Mouse (Mus musculus) erythroblast, adult 5-6 weeks (primary cell): ENCODE results near the gene Mob1a. TPM values are rescaled to one million over a fixed set of nuclear protein-coding genes. Genes with fewer than 3 reads are reported as not detected.

Experiments used
- ATAC-seq: replicated peaks from 2 replicates; pipeline ENCODE4 v1.8.0; 2016; ENCODE audit warnings: moderate number of reproducible peaks, mild to moderate bottlenecking, moderate TSS enrichment, inconsistent platforms; ENCODE audit not compliant: poor library complexity, low FRiP score, severe bottlenecking
- total RNA-seq, 2 experiments: library from RNA; stranded (forward) in 1 of 2; stranded (reverse) in 1 of 2; fragments of 150-400 nt in 1 of 2; fragments of 200-764, 138-1000 nt in 1 of 2; gene quantifications; 2 replicates each; pipeline versions ENCODE4 v1.2.3 to v1.2.4; 2015 to 2017; ENCODE audit warnings: low replicate concordance in 2 of 2

The Mob1a gene
- total RNA-seq, 2 experiments from 2014 or later: 54.6 to 78.7 TPM

DNA sequence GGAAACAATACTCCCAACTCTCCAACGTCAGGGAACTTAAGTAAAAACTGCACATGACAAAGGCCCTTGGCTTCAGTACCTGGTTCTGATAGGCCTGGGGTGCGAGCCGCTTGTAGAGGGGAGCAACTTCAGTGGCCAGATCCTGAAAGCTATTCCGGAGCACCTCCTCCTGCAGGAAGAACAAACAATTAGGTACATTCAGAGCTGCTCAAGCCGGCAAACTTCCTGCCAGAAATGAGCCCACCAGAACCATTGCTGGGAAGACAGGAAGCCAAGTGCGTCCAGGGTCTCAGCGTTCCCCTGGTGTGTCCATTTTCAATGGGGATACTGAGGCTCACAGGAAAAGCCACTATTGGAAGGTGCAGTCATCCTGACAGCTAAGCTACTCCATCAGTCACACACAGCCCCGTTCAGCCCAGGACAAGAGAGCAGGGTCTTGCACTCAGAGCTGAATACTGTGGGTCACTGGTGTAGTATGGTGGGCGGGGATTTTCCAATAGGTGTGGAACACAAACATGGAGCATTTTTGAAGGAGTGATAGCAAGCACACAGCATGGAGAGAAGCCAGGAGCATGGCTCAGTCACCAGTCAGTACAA is 48.0 kb downstream of the Mob1a start:
- ATAC-seq: no peak

- peak; percentile 92 for ATAC-seq
These were observed 56.0 kb downstream of the Mob1a start for GRCm38 (mm10) chr6:83381510-83382491.

DNA sequence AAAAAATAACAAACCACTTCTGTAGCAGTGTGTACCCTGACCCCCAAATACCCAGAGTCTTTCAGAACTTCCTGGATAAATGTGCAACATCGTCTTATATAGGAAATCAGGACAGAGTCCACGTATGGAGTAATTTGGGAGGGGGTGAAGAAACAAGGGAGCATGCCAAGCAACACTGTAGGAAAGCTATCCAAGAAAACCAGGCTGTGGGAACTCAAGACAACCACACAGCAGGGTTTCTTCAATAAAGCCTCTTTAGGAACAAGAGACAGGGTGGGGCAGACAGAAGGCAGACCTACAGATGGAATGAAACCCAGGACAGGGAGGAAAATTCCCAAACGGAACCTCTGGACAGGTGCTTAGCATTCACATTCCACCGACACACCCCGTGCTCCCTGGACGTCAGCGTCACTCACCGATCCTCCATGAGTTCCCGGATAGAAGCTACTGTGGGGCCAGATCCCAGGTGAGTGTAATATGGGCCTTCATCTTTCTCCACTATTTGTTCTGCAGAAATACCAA is 59.8 kb downstream of the Mob1a start:
- ATAC-seq: no peak

DNA sequence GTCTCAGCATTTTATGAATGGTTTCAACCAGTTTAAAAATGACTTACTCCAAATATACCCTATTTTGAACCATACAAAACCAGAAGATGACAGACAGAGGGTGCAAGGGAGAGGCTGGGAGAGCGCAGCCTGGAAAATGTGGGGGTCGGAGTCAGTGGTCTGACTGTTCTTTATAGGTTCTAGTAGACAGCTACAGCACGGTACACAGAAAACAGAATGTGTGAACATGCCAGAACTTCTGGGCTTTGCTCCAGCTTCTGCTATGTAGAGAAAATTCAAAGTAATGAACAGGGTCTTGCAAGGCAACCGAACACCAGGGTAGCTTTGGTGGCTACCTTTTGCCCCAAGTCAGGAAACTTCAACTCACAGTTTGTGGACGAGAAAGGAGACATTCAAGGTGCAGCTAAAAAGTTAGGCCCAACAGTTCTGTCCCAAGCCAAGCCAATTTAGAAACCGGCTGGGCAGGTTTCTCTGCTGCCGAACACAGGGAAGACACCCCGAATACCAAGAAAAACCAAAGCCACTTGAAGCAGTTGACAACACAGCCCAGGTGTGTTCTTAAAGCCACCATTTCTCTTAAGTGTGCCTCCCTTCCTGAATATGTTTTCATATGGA is 66.5 kb downstream of the Mob1a start:
- no peak for ATAC-seq

Other genes with a start within 250 kb of the Mob1a start
- 19.8 and 29.7 TPM in 2 replicates for gene Pcgf1, start 248.1 kb upstream of the Mob1a start, total RNA-seq (2015; ENCODE audit: low replicate concordance)
- gene Pcgf1, start 248.1 kb upstream of the Mob1a start, total RNA-seq (2017; ENCODE audit: low replicate concordance): 11.0 and 18.1 TPM in 2 replicates
- gene Lbx2, start 239.6 kb upstream of the Mob1a start, total RNA-seq (2015; ENCODE audit: low replicate concordance): not detected in 2 replicates
- gene Lbx2, start 239.6 kb upstream of the Mob1a start, total RNA-seq (2017; ENCODE audit: low replicate concordance): not detected in 2 replicates
- not detected in 2 replicates for gene Ccdc142, start 224.4 kb upstream of the Mob1a start, total RNA-seq (2015; ENCODE audit: low replicate concordance)
- gene Ccdc142, start 224.4 kb upstream of the Mob1a start, total RNA-seq (2017; ENCODE audit: low replicate concordance): 0.98 TPM in 1 of 2 replicates, not detected in the other
- gene Gm42688, start 224.4 kb upstream of the Mob1a start, total RNA-seq (2015; ENCODE audit: low replicate concordance): 0.19 TPM in 1 of 2 replicates, not detected in the other
- gene Gm42688, start 224.4 kb upstream of the Mob1a start, total RNA-seq (2017; ENCODE audit: low replicate concordance): 0.94 TPM in 1 of 2 replicates, not detected in the other
- 21.7 and 33.9 TPM in 2 replicates for gene Mrpl53, start 217.0 kb upstream of the Mob1a start, total RNA-seq (2015; ENCODE audit: low replicate concordance)
- 6.6 and 14.8 TPM in 2 replicates for gene Mrpl53, start 217.0 kb upstream of the Mob1a start, total RNA-seq (2017; ENCODE audit: low replicate concordance)
- gene Mogs, start 210.5 kb upstream of the Mob1a start, total RNA-seq (2015; ENCODE audit: low replicate concordance): 5.8 and 11.3 TPM in 2 replicates
- 13.8 and 18.5 TPM in 2 replicates for gene Mogs, start 210.5 kb upstream of the Mob1a start, total RNA-seq (2017; ENCODE audit: low replicate concordance)
- gene Wbp1, start 204.5 kb upstream of the Mob1a start, total RNA-seq (2015; ENCODE audit: low replicate concordance): 7.1 and 18.8 TPM in 2 replicates
- 18.3 and 42.2 TPM in 2 replicates for gene Wbp1, start 204.5 kb upstream of the Mob1a start, total RNA-seq (2017; ENCODE audit: low replicate concordance)
- gene Ino80b, start 200.6 kb upstream of the Mob1a start, total RNA-seq (2015; ENCODE audit: low replicate concordance): 0.77 and 5.2 TPM in 2 replicates
- gene Ino80b, start 200.6 kb upstream of the Mob1a start, total RNA-seq (2017; ENCODE audit: low replicate concordance): 19.2 and 25.0 TPM in 2 replicates
- gene Rtkn, start 190.6 kb upstream of the Mob1a start, total RNA-seq (2015; ENCODE audit: low replicate concordance): 0.63 TPM in 1 of 2 replicates, not detected in the other
- gene Rtkn, start 190.6 kb upstream of the Mob1a start, total RNA-seq (2017; ENCODE audit: low replicate concordance): not detected in 2 replicates
- not detected in 2 replicates for gene Wdr54, start 169.6 kb upstream of the Mob1a start, total RNA-seq (2015; ENCODE audit: low replicate concordance)
- 0.28 TPM in 1 of 2 replicates, not detected in the other for gene Wdr54, start 169.6 kb upstream of the Mob1a start, total RNA-seq (2017; ENCODE audit: low replicate concordance)
- not detected in 2 replicates for gene 1700003E16Rik, start 169.6 kb upstream of the Mob1a start, total RNA-seq (2015; ENCODE audit: low replicate concordance)
- not detected in 2 replicates for gene 1700003E16Rik, start 169.6 kb upstream of the Mob1a start, total RNA-seq (2017; ENCODE audit: low replicate concordance)
- 21.7 and 21.9 TPM in 2 replicates for gene Dctn1, start 160.1 kb upstream of the Mob1a start, total RNA-seq (2015; ENCODE audit: low replicate concordance)
- 18.0 and 25.9 TPM in 2 replicates for gene Dctn1, start 160.1 kb upstream of the Mob1a start, total RNA-seq (2017; ENCODE audit: low replicate concordance)
- gene Slc4a5, start 106.2 kb upstream of the Mob1a start, total RNA-seq (2015; ENCODE audit: low replicate concordance): 1.0 and 1.2 TPM in 2 replicates
- 0.28 and 0.43 TPM in 2 replicates for gene Slc4a5, start 106.2 kb upstream of the Mob1a start, total RNA-seq (2017; ENCODE audit: low replicate concordance)
- gene Mthfd2, start 108 bp upstream of the Mob1a start, total RNA-seq (2015; ENCODE audit: low replicate concordance): 13.8 and 21.1 TPM in 2 replicates
- gene Mthfd2, start 108 bp upstream of the Mob1a start, total RNA-seq (2017; ENCODE audit: low replicate concordance): 21.8 and 29.0 TPM in 2 replicates
- gene Bola3, start 23.1 kb downstream of the Mob1a start, total RNA-seq (2015; ENCODE audit: low replicate concordance): 99.1 and 113 TPM in 2 replicates
- gene Bola3, start 23.1 kb downstream of the Mob1a start, total RNA-seq (2017; ENCODE audit: low replicate concordance): 93.6 and 115 TPM in 2 replicates
- gene Tet3, start 133.1 kb downstream of the Mob1a start, total RNA-seq (2015; ENCODE audit: low replicate concordance): 29.6 and 35.1 TPM in 2 replicates
- 24.9 and 25.5 TPM in 2 replicates for gene Tet3, start 133.1 kb downstream of the Mob1a start, total RNA-seq (2017; ENCODE audit: low replicate concordance)
- gene Dguok, start 181.0 kb downstream of the Mob1a start, total RNA-seq (2015; ENCODE audit: low replicate concordance): 20.7 and 23.1 TPM in 2 replicates
- gene Dguok, start 181.0 kb downstream of the Mob1a start, total RNA-seq (2017; ENCODE audit: low replicate concordance): 22.9 and 25.4 TPM in 2 replicates
- gene Actg2, start 210.2 kb downstream of the Mob1a start, total RNA-seq (2015; ENCODE audit: low replicate concordance): not detected in 2 replicates
- gene Actg2, start 210.2 kb downstream of the Mob1a start, total RNA-seq (2017; ENCODE audit: low replicate concordance): not detected in 2 replicates
- gene Stambp, start 246.7 kb downstream of the Mob1a start, total RNA-seq (2015; ENCODE audit: low replicate concordance): 9.8 and 17.7 TPM in 2 replicates
- gene Stambp, start 246.7 kb downstream of the Mob1a start, total RNA-seq (2017; ENCODE audit: low replicate concordance): 2.5 and 4.3 TPM in 2 replicates